Mouse (Mus musculus) adrenal gland, postnatal 14 days (tissue): ENCODE data around the gene Tmem245. TPM values are rescaled to one million over a fixed set of nuclear protein-coding genes. Genes with fewer than 3 reads are reported as not detected.

Experiments
- DNase-seq: peaks from one replicate; pipeline ENCODE4 v3.0.0; 2021; ENCODE audit warnings: mixed read lengths
- long read RNA-seq, 2 experiments: library from polyadenylated mRNA; stranded (forward); transcript quantifications; one replicate each; pipeline ENCODE4 v2.0.0; 2021
- total RNA-seq: library from RNA; stranded (reverse); gene quantifications from 2 replicates; pipeline ENCODE4 v1.2.3, GENCODE M21; 2021

Gene Tmem245
- total RNA-seq: 36.5 and 37.0 TPM in 2 replicates
- long read RNA-seq, experiment 1, full-length matches to known transcripts: 1 of 5 reads
- long read RNA-seq, experiment 1, partial matches to known transcripts: 0 of 5 reads
- long read RNA-seq, experiment 1, other reads (novel, unspliced or antisense): 4 of 5 reads
- long read RNA-seq, experiment 2, partial matches to known transcripts: 0 of 5 reads
- long read RNA-seq, experiment 2, other reads (novel, unspliced or antisense): 5 of 5 reads

- DNase-seq: peak; percentile 97
Measured at GRCm38 (mm10) chr4:56946641-56947640, at the start of gene Tmem245. Gene Tmem245 (minus strand): TSS chr4:56947437.

GRCm38 (mm10) chr4:56993331-56993730 is 46.1 kb upstream of the Tmem245 start:
- no peak for DNase-seq

GRCm38 (mm10) chr4:56991951-56992350 is 44.7 kb upstream of the Tmem245 start:
- no peak for DNase-seq

GRCm38 (mm10) chr4:56990215-56990584 is 43.0 kb upstream of the Tmem245 start, which contains the start of gene Frrs1l:
Gene Frrs1l (minus strand): TSS chr4:56990391.
- DNase-seq: peak; percentile 19

- no peak for DNase-seq
Measured at GRCm38 (mm10) chr4:56989431-56990214, 42.4 kb upstream of the Tmem245 start.

- no peak for DNase-seq
Measured at GRCm38 (mm10) chr4:56965586-56966179, 18.4 kb upstream of the Tmem245 start.

GRCm38 (mm10) chr4:56963687-56964086 is 16.4 kb upstream of the Tmem245 start:
- DNase-seq: no peak

- no peak for DNase-seq
Measured at GRCm38 (mm10) chr4:56961320-56961925, 14.2 kb upstream of the Tmem245 start.

GRCm38 (mm10) chr4:56957518-56957917 is 10.3 kb upstream of the Tmem245 start:
- DNase-seq: no peak

GRCm38 (mm10) chr4:56953235-56953634 is 6.0 kb upstream of the Tmem245 start:
- no peak for DNase-seq

- DNase-seq: no peak
Measured at GRCm38 (mm10) chr4:56951701-56952100, 4.5 kb upstream of the Tmem245 start.

- DNase-seq: no peak
Measured at GRCm38 (mm10) chr4:56949494-56949893, 2.3 kb upstream of the Tmem245 start.

- DNase-seq: no peak
Measured at GRCm38 (mm10) chr4:56946180-56946579, 1.1 kb downstream of the Tmem245 start.

- peak; percentile 25 for DNase-seq
Measured at GRCm38 (mm10) chr4:56944286-56944685, 3.0 kb downstream of the Tmem245 start.

- DNase-seq: no peak
Measured at GRCm38 (mm10) chr4:56943258-56943657, 4.0 kb downstream of the Tmem245 start.

GRCm38 (mm10) chr4:56942567-56942966 is 4.7 kb downstream of the Tmem245 start:
- DNase-seq: no peak

GRCm38 (mm10) chr4:56941481-56941880 is 5.8 kb downstream of the Tmem245 start:
- DNase-seq: no peak

- DNase-seq: peak; percentile 62
Measured at GRCm38 (mm10) chr4:56937136-56937535, 10.1 kb downstream of the Tmem245 start.

- DNase-seq: no peak
Measured at GRCm38 (mm10) chr4:56935327-56935726, 11.9 kb downstream of the Tmem245 start.

GRCm38 (mm10) chr4:56933154-56933553 is 14.1 kb downstream of the Tmem245 start:
- no peak for DNase-seq

- DNase-seq: no peak
Measured at GRCm38 (mm10) chr4:56932096-56932495, 15.1 kb downstream of the Tmem245 start.

GRCm38 (mm10) chr4:56930312-56930711 is 16.9 kb downstream of the Tmem245 start:
- DNase-seq: no peak
